Mouse (Mus musculus) brown adipose tissue, adult 24 weeks (tissue): Measurements from ENCODE around the gene Fam57b. TPM values are rescaled to one million over a fixed set of nuclear protein-coding genes. Genes with fewer than 3 reads are reported as not detected.
"Not testable (repeated sequence)": the region's sequence is repeated elsewhere in the genome, so short reads cannot be mapped to it uniquely, and the experiment has no call there.

Experiments used
- H3K27ac ChIP-seq: fragments of 200-500 bp; replicated peaks from 2 replicates; pipeline ENCODE4 v1.5.1; 2012; ENCODE audit warnings: low read depth, mild to moderate bottlenecking, low read length
- H3K4me1 ChIP-seq: fragments of 200-500 bp; 2 replicates; pipeline ENCODE4 v1.6.1; 2012; ENCODE audit warnings: low read length, mixed read lengths; ENCODE audit not compliant: control insufficient read depth, insufficient read depth, insufficient read length
- H3K4me3 ChIP-seq: fragments of 200-500 bp; 2 replicates; pipeline ENCODE4 v1.5.1; 2012; ENCODE audit warnings: low read depth, mild to moderate bottlenecking, low read length, moderate library complexity; ENCODE audit not compliant: insufficient read depth
- polyA plus RNA-seq: library from polyadenylated mRNA; stranded (reverse); fragments of >200 nt; gene quantifications from 2 replicates; pipeline ENCODE4 v1.2.4, GENCODE M21; 2012; ENCODE audit not compliant: missing spikeins, insufficient read depth, insufficient read length

The Fam57b gene
- polyA plus RNA-seq, 1 experiment, result 50.7 TPM

DNA sequence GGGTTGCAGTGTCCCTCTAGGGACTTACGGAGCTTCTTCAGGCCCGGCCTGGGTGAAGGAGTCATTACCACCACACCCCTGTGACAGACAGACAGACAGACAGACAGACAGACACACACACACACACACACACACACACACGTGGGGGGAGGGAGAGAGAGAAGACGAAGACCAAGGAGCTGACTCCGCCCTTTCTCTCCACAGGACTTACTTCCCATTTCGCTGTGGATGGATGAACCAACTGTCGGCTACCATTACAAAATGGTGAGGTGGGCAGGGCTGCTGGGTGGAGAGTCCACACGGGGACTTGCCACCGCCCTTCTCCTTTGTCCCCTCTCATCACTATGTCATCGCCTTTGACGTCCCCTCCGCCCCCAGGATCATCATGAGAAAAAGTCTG, 26.7 kb upstream of the Fam57b start:
- H3K4me1 ChIP-seq, result peaks cover 4% of the 10 kb centered on the region; the same call in 1 of the 2 replicates
- no peak overlapping the region for H3K27ac ChIP-seq
- no peak overlapping the region for H3K4me3 ChIP-seq

DNA sequence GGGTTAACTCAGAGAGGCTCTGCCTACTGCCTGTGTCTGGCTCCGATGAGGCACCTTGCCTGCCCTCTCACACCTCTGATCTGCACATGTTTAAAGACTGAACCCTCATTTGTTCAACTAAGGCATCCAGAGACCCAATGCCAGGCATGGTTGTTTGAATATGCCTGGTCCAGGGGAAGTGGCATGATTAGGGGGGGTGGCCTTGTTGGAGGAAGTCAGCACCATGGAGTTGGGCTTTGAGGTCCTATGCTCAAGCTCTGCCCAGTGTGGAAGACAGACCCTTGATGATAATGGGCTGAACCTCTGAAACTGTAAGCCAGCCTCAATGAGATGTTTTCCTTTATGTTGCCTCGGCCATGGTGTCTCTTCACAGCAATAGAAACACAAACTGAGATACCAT, 24.1 kb upstream of the Fam57b start:
- H3K4me3 ChIP-seq, result no peak overlapping the region
- no peak overlapping the region for H3K27ac ChIP-seq
- H3K4me1 ChIP-seq, result peaks cover 15% of the 10 kb centered on the region

DNA sequence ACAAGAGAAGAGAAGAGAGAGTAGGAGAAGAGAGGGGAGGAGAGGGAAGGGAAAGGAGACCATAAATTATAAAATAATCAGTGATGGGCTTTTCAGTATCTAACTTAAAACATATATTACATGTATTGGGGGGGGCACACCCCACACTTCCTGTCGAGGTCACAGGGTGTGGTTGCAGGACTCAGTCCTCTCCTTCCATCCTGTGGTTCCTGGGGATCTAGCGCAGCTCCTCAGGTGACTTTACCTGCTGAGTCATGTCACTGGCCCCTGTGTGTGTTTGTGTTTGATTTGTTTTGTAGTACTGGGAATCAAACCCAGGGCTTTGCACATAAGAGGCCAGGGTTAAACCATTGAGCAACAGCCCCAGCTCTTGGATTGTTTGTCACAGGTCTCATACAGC, 23.0 kb upstream of the Fam57b start:
- Histone ChIP-seq H3K4me3 (no peak overlapping the region), H3K4me1 (peaks cover 15% of the 10 kb centered on the region), H3K27ac (no peak overlapping the region)

DNA sequence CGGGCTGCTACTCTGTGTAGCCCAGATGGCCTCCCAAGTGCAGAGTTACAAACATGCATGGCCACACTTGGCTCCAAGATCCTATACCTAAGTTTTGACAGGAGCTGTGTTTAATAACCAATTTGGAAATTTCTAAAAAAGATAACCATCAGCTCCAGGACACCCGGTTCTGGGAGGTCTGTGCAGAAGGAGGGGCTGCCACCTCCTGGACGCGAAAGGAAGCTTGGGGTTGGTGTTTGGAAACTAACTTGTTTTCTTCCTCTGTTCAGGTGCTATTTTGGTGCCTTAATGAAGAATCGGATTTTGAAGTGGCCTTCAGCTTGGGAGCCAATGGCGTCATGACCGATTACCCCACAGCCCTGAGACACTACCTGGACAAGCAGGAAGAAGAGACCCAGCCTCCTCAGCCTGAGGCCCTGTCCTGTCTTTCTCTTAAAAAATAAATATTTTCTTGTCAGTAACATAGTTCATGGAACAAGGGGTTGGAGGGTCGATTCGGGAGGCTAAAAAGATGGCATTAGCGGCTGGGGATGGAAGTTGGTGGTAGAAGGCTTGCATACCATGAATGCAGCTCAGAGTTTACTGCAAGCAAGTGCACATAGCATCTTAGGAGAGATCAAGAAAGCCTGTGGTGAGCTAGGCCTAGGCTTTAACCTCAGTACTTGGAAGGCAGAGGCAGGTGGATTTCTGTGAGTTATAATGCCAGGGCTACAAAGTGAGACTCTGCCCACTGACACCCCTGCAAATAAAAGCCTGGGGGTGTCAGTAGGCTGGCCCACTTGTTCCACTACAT, 22.1 kb upstream of the Fam57b start:
- Histone ChIP-seq H3K4me1 (peaks cover 15% of the 10 kb centered on the region), H3K4me3 (no peak overlapping the region), H3K27ac (no peak overlapping the region; the same call in 1 of the 2 replicates)

DNA sequence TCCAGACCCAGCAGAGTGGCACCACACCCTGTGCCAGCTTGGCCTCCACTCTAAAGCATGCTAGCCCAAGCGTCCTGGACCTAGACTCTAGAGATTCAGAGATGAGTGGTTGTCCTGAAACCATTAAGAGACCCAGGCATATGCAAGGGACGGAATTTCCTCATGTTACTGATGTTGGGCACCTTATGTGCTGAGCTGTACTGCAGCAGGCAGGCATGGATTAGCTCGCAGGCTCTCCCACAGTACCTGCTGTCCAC, 21.6 kb upstream of the Fam57b start:
- Histone ChIP-seq H3K4me3 (no peak overlapping the region), H3K27ac (peak overlapping the region; percentile 47; the same call in 1 of the 2 replicates), H3K4me1 (peaks cover 15% of the 10 kb centered on the region)

DNA sequence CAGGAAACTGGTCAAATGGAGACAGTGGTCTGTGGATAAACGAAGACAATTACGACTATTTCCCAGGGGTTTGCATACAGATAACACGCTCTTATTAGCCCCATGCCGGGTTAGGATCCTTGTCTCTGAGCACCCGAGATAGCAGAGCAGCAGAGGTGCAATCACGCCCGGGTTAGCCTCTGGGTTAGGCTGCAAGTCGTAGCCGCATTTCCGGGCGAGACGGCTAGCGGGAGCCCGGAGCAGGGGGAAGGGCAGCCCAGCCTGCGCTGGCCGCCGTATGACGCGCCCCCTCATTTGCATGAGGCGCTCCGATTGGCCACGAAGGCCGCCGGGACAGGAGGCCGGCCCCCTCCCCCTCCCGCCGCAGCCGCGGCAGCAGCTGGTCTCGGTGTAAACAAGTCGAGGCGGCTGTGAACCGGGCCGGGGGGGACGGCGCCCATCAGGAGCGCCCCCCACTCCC, 20.8 kb upstream of the Fam57b start, which contains the start of gene Ypel3:
Ypel3 (plus strand) TSS at position 358 of the 460 bp plus-strand sequence.
- peaks cover 15% of the 10 kb centered on the region for H3K4me1 ChIP-seq
- H3K27ac ChIP-seq, result peak within 1 kb of the TSS; percentile 65
- H3K4me3 ChIP-seq, result peak within 1 kb of the TSS; percentile 66

DNA sequence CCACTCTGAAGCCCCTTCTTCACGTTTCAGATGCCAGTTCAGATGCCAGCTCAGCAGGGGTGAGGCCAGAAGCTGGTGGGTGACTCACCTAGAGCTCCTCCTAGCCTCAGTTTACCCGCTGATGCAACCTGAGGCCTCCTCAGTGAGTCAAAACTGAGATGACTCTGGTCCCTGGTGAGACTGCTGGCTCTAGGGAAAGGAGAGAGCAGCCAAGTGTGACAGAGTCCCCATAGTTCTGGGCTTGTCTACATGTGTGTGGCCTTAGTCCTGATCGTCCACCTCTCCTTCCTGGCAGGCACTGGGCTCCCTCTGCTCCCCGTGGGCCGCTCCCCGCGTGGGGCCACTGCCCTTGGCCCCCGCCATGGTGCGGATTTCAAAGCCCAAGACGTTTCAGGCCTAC, 20.0 kb upstream of the Fam57b start:
- Histone ChIP-seq H3K27ac (peak overlapping the region; percentile 65), H3K4me3 (peak overlapping the region; percentile 66), H3K4me1 (peaks cover 15% of the 10 kb centered on the region)

DNA sequence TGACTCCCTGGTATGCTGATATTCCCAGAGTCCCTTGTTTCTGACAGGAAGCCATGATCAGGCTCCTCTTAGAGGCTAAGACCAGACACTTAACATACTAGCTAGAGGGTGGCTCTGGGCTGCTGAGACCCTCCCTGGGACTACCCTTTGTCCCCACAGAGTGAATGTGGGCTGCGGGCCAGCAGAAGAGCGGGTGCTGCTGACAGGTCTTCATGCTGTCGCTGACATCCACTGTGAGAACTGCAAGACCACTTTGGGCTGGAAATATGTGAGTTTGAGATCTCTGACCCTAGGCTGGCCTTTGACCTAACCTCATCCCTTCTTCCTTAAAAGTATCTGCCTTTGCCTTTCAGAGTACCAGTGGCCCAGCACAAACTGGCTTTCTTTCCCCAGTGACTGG, 19.3 kb upstream of the Fam57b start:
- peaks cover 15% of the 10 kb centered on the region for H3K4me1 ChIP-seq
- peak overlapping the region; percentile 65 for H3K27ac ChIP-seq
- peak overlapping the region; percentile 66 for H3K4me3 ChIP-seq

DNA sequence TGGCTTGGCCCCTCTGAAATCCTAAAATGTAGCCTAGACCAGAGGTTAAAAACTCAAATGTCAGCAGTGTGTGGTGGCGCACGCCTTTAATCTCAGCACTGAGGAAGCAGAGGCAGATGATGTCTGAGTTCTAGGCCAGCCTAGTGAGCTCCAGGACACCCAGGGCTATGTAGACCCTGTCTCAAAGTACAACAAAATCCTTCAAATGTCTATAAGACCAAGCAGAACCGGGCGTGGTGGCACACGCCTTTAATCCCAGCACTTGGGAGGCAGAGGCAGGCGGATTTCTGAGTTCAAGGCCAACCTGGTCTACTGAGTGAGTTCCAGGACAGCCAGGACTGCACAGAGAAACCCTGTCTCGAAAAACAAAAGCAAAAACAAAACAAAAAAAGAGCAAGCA, 18.4 kb upstream of the Fam57b start:
- not testable (repeated sequence) for H3K27ac ChIP-seq, H3K4me3 ChIP-seq
- H3K4me1 ChIP-seq, result peaks cover 15% of the 10 kb centered on the region

DNA sequence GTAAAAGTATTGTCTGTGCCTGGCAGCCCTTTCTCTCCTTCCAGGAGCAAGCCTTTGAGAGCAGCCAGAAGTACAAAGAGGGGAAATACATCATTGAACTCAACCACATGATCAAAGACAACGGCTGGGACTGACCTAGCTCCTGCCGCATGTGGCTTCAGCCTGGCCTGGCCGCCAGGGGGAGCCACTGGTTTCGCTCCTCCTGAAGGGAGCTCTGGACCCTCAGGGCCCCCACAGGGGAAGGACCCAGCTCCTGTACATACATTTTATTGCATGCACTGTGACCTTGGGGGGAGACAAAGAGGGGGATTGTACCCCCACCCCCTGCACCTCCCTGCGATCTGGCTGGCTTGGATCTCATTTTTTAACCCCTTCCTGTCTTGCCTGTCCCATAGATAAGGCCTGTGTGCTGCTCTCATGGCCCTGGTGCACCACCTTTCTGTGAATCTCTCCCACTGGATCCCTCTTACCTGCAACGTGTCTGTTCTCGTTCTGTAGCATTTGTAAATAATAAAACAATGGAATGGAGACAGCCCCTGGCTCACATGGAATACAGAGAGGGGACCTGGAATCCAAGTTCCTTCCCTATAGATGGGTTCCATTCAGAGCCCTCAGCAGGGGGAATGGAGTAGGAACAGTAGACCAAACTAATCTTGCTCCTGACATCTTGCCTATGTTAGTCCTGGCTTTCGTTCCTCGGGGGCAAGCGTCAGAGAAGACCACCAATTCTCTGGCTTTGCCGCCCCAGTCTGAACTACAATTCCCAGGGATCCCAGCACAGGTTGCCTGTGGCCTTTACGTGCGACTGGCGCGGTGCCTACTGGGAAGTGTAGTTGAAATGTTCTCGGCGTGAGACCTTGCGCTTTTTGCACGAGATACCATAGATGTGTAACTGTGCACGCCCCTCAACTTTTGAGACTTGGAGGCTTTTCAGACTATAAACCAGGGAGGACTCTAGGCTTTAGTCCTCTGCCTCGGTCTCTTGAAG, 17.2 kb upstream of the Fam57b start:
- Histone ChIP-seq H3K27ac (peak overlapping the region; percentile 58), H3K4me3 (peak overlapping the region; percentile 58), H3K4me1 (peaks cover 15% of the 10 kb centered on the region)

DNA sequence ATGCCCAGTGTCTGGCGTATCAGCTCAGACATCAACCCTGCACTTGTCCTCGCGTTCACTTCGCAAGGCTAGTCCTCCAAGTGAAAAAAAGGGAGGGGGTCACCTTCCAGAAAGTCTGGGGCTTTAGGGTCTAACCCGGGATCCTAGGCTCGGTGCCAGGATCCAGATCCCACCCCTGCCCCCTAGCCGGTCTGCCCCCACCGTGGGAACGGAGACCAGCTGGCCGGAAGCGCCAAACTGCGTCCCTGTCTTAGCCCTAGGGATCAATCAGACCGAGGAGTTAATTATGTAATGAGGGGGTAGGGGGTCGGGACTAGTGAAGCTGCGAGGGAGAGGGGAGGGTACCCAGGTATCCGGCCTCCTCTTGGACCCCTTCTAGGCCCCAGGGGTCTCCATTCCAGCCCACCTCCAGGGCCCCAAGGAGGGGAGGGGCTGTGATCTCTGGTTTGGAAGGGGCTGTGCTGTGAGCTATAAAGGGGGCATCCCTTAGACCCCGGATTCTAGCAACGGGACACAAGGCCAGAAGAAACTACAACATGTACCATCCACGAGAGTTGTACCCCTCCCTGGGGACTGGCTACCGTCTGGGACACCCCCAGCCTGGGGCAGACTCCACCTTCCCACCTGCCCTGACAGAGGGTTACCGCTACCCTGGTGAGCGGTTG, 16.4 kb upstream of the Fam57b start, which contains the start of gene Tbx6:
Tbx6 (plus strand) TSS at position 513 of the 665 bp plus-strand sequence.
- Histone ChIP-seq H3K27ac (peak within 1 kb of the TSS; percentile 58), H3K4me3 (peak within 1 kb of the TSS; percentile 58), H3K4me1 (peaks cover 8% of the 10 kb centered on the region)

DNA sequence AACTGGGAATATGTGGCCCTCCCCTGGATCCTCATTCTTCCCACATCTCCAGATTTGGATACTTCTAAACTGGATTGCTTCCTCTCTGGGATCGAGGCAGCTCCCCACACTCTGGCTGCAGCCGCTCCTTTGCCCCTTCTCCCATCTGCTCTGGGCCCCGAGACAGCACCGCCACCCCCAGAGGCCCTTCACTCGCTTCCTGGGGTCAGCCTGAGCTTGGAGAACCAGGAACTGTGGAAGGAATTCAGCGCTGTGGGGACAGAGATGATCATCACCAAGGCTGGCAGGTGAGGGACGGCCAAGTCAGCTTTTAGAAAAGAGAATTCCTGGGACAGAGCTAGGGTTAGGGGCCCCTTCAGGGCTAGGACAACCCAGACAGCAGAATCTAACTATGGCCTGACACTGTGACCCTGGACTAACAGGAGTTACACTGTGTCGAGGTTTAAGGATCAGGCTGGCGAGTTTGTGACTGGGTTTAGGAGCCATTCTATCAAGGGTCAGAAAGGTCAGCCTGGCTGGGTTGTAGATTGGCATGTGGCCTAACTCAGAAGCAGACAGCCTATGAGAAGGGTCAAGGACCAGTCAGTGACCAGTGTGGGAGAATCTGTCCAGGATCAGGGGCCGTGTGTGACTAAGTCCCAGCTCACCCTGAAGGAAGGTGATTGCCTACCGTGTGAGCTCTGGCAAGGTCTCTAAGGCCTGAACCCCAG, 15.7 kb upstream of the Fam57b start:
- Histone ChIP-seq H3K4me1 (peaks cover 7% of the 10 kb centered on the region; the same call in 1 of the 2 replicates), H3K27ac (no peak overlapping the region), H3K4me3 (no peak overlapping the region)

DNA sequence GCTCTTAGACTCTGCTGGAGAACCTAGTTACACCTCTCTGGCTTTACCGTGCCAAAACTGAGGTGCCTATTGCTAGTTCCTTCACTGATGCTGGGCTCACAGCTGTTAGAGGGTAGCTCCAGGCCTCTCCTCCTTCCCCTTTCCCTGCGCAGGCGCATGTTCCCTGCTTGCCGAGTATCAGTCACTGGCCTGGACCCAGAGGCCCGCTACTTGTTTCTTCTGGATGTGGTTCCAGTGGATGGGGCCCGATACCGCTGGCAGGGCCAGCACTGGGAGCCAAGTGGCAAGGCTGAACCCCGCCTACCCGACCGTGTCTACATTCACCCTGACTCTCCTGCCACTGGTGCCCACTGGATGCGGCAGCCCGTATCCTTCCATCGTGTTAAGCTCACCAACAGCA, 14.8 kb upstream of the Fam57b start:
- H3K4me1 ChIP-seq, result peaks cover 5% of the 10 kb centered on the region; the same call in 1 of the 2 replicates
- no peak overlapping the region for H3K27ac ChIP-seq

DNA sequence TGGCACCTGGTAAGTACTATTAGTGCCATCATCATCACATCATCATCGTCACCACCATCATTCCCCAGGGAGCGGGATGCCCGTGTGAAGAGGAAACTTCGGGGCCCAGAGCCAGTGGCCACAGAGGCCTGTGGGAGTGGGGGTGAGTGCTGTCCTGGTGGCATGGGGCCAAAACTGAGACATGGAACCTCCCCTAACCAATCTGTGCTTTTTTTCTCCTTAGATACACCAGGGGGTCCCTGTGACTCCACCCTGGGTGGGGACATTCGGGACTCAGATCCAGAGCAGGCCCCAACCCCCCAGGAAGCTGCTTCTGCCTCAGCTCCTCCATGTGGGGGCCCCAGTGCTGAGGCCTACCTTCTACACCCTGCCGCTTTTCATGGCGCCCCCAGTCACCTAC, 13.0 kb upstream of the Fam57b start:
- Histone ChIP-seq H3K27ac (no peak overlapping the region), H3K4me3 (no peak overlapping the region), H3K4me1 (no peaks in the 10 kb centered on the region)

More for the DNA sequence above, 14.8 kb upstream of the Fam57b start:
- H3K4me3 ChIP-seq, result no peak overlapping the region
